7 mouse cellular contexts compared by ENCODE assay signal in genomic region chr10:4432123-4432931, GRCm38 (mm10). TPM values are rescaled to one million over a fixed set of nuclear protein-coding genes. Genes with fewer than 3 reads are reported as not detected.
A peak's percentile ranks its signal among the peaks of the same experiment; 100 is the strongest.
DNase-seq lines count a peak whose midpoint lies in the region; ATAC-seq lines count a peak whose summit lies in the region.

Gene Rmnd1, minus strand, starts transcription at chr10:4432388.
Gene Armt1, plus strand, starts transcription at chr10:4432467.

- no peaks in the 10 kb centered on the region for H3K36me3 ChIP-seq in intestine, embryonic 16.5 days (ENCODE audit: control insufficient read depth, insufficient read depth, low read length)
- no peaks in the 10 kb centered on the region; the same call in 1 of the 2 replicates for H3K36me3 ChIP-seq in midbrain, embryonic 11.5 days (ENCODE audit: control insufficient read depth, insufficient read depth, low read length)

- peak; percentile 97 for ATAC-seq in intestine, embryonic 16.5 days
- ATAC-seq in midbrain, embryonic 11.5 days (ENCODE audit: low FRiP score) = peak; percentile 97

- no peaks in the 10 kb centered on the region for H3K9me3 ChIP-seq in intestine, embryonic 16.5 days (ENCODE audit: control insufficient read depth, low read length)
- H3K9me3 ChIP-seq in midbrain, embryonic 11.5 days (ENCODE audit: control insufficient read depth, low read length) = no peaks in the 10 kb centered on the region

- H3K4me2 ChIP-seq in intestine, embryonic 16.5 days (ENCODE audit: low read depth, low read length) = peak within 1 kb of the TSS; percentile 83
- peak within 1 kb of the TSS; percentile 69 for H3K4me2 ChIP-seq in midbrain, embryonic 11.5 days

- peak within 1 kb of the TSS; percentile 73 for H3K4me3 ChIP-seq in intestine, embryonic 16.5 days (ENCODE audit: low read length)
- peak within 1 kb of the TSS; percentile 64 for H3K4me3 ChIP-seq in midbrain, embryonic 11.5 days (ENCODE audit: low read depth, low read length)

- peak within 1 kb of the TSS; percentile 82 for H3K9ac ChIP-seq in intestine, embryonic 16.5 days (ENCODE audit: low read depth, low read length)
- peak within 1 kb of the TSS; percentile 79 for H3K9ac ChIP-seq in midbrain, embryonic 11.5 days (ENCODE audit: low read length)

- DNase-seq in adrenal gland, adult 2 months = peak; percentile 97
- DNase-seq in embryo, embryonic 11.5 days (ENCODE audit: low read depth, low spot score) = peak; percentile 92
- DNase-seq in gastrocnemius, postnatal 4 days (ENCODE audit: low spot score in 2 of 2) = peak; percentile 95 to 96
- peak; percentile 96 to 97 for DNase-seq in left cerebral cortex, postnatal 36 days (ENCODE audit: low spot score in 2 of 2)
- DNase-seq in midbrain, embryonic 11.5 days (ENCODE audit: low spot score, missing footprints) = peak; percentile 98
- peak; percentile 98 for DNase-seq in skeletal muscle tissue, adult 2 months (ENCODE audit: low read depth, low spot score)

- no peaks in the 10 kb centered on the region for H3K27me3 ChIP-seq in intestine, embryonic 16.5 days (replicated peaks; ENCODE audit: control insufficient read depth, insufficient read depth, low read length)
- no peaks in the 10 kb centered on the region for H3K27me3 ChIP-seq in midbrain, embryonic 11.5 days (ENCODE audit: control insufficient read depth, insufficient read depth, low read length)

- peak within 1 kb of the TSS; percentile 89 for H3K27ac ChIP-seq in intestine, embryonic 16.5 days (ENCODE audit: low read length)
- H3K27ac ChIP-seq in midbrain, embryonic 11.5 days (ENCODE audit: low read depth, low read length) = peak within 1 kb of the TSS; percentile 73

- under 1% methylated on average over 75 of the region's 75 CpGs for WGBS in intestine, embryonic 16.5 days
- WGBS in midbrain, embryonic 11.5 days = under 1% methylated on average over 60 of the region's 75 CpGs

- intact Hi-C loops in left cerebral cortex, postnatal 36 days (cut with DNase I) = loop anchor here (5.0 kb wide), 1 partner anchor 45 kb away; the partner anchor contains the start of gene Zbtb2

- peaks cover 9% of the 10 kb centered on the region for H3K4me1 ChIP-seq in intestine, embryonic 16.5 days (ENCODE audit: control insufficient read depth, insufficient read depth, low read length)
- H3K4me1 ChIP-seq in midbrain, embryonic 11.5 days (ENCODE audit: control insufficient read depth, insufficient read depth, low read length) = peaks cover 11% of the 10 kb centered on the region

RNA-seq across cellular contexts. Expression of gene Rmnd1, which starts in this region (rescaled TPM):
- 10 to 100 TPM; 42.8 to 54.3 TPM for total RNA-seq in adrenal gland, adult 2 months (2021)
- polyA plus RNA-seq in adrenal gland, adult 2 months (2012; rRNA removed) = 25.2 and 39.5 TPM in 2 replicates
- total RNA-seq in gastrocnemius, postnatal 4 days (2021) = 10 to 100 TPM; 24.6 to 34.3 TPM
- 53.9 and 58.3 TPM in 2 replicates for polyA plus RNA-seq in intestine, embryonic 16.5 days (2015; fragmentation: Nextera tagmentation; extraction: Ambion mirVana)
- 10 to 100 TPM; 28.9 to 48.9 TPM for total RNA-seq in left cerebral cortex, postnatal 36 days (2021)
- 46.7 and 50.7 TPM in 2 replicates for polyA plus RNA-seq in midbrain, embryonic 11.5 days (2014; fragmentation: Nextera tagmentation; extraction: Ambion mirVana)

RNA-seq across cellular contexts. Expression of gene Armt1, which starts in this region (rescaled TPM):
- total RNA-seq in adrenal gland, adult 2 months (2021) = 10 to 100 TPM; 12.6 to 16.1 TPM
- 2.3 and 4.8 TPM in 2 replicates for polyA plus RNA-seq in adrenal gland, adult 2 months (2012; rRNA removed)
- 10 to 100 TPM; 11.1 to 12.5 TPM for total RNA-seq in gastrocnemius, postnatal 4 days (2021)
- 16.0 and 16.4 TPM in 2 replicates for polyA plus RNA-seq in intestine, embryonic 16.5 days (2015; fragmentation: Nextera tagmentation; extraction: Ambion mirVana)
- total RNA-seq in left cerebral cortex, postnatal 36 days (2021) = 10 to 100 TPM; 20.7 to 22.4 TPM
- polyA plus RNA-seq in midbrain, embryonic 11.5 days (2014; fragmentation: Nextera tagmentation; extraction: Ambion mirVana) = 27.7 and 30.5 TPM in 2 replicates

Comparison
In these comparisons a context has a peak if more than half of its experiments do, and no peak if none do; other contexts are left out.
1. Peak in every context shown above with its lines: DNase-seq, ATAC-seq, H3K4me3 ChIP-seq and H3K27ac ChIP-seq.